Mouse (Mus musculus) kidney, postnatal 0 days (tissue): ENCODE measurements around the gene Nol11. TPM values are rescaled to one million over a fixed set of nuclear protein-coding genes. Genes with fewer than 3 reads are reported as not detected.
A peak's percentile ranks its signal among the peaks of the same experiment; 100 is the strongest.

Experiments used
- ATAC-seq: fragments of 200-750 bp; cut with Nextera tagmentation; replicated peaks from 2 replicates; pipeline ENCODE4 v1.8.0; 2017; ENCODE audit warnings: low read depth, moderate number of reproducible peaks, moderate TSS enrichment, moderate library complexity; ENCODE audit not compliant: low FRiP score
- DNase-seq: peaks from one replicate; pipeline ENCODE4 v3.0.0-alpha.2; 2016; ENCODE audit warnings: low spot score
- H3K27ac ChIP-seq: fragments of 300-500 bp; sonication (generic); 2 replicates; pipeline ENCODE4 v1.5.1; 2014; ENCODE audit warnings: mild to moderate bottlenecking
- H3K27me3 ChIP-seq: fragments of 300-500 bp; sonication (generic); 2 replicates; pipeline ENCODE4 v1.6.1; 2014; ENCODE audit warnings: low read length, mixed read lengths; ENCODE audit not compliant: insufficient read depth
- H3K36me3 ChIP-seq: fragments of 300-500 bp; sonication (generic); 2 replicates; pipeline ENCODE4 v1.6.1; 2014; ENCODE audit warnings: low read length, mixed read lengths; ENCODE audit not compliant: insufficient read depth
- H3K4me1 ChIP-seq: fragments of 300-500 bp; sonication (generic); replicated peaks from 2 replicates; pipeline ENCODE4 v1.6.1; 2014; ENCODE audit warnings: antibody characterized with exemption, low read length, mixed read lengths; ENCODE audit not compliant: insufficient read depth
- H3K4me2 ChIP-seq: fragments of 300-500 bp; sonication (generic); 2 replicates; pipeline ENCODE4 v1.6.1; 2014; ENCODE audit warnings: mild to moderate bottlenecking, low read length, moderate library complexity, mixed read lengths
- H3K4me3 ChIP-seq: fragments of 300-500 bp; sonication (generic); replicated peaks from 2 replicates; pipeline ENCODE4 v1.5.1; 2014; ENCODE audit warnings: low read depth, low read length
- H3K9ac ChIP-seq: fragments of 300-500 bp; sonication (generic); 2 replicates; pipeline ENCODE4 v1.6.1; 2014; ENCODE audit warnings: low read depth, low read length
- H3K9me3 ChIP-seq: fragments of 300-500 bp; sonication (generic); replicated peaks from 2 replicates; pipeline ENCODE4 v1.6.1; 2016; ENCODE audit warnings: low read length, inconsistent platforms, mixed read lengths
- CTCF ChIP-seq: IDR thresholded peaks from 2 replicates; pipeline ENCODE4 v1.5.1; 2016; ENCODE audit warnings: antibody characterized with exemption, low read depth, mild to moderate bottlenecking, moderate library complexity
- WGBS: fragments of 180-500 bp; shearing (Covaris S2); extraction: QIAGEN DNeasy Blood & Tissue Kit; methylation state at CpG from one replicate; pipeline ENCODE4 v1.1.7; 2014; 5-methylcytosine and 5-hydroxymethylcytosine counted together
- polyA plus RNA-seq: library from polyadenylated mRNA; unstranded; fragments of >200 nt; fragmentation: Nextera tagmentation; extraction: Ambion mirVana; gene quantifications from 2 replicates; pipeline ENCODE4 v1.2.1, GENCODE M21; 2015

The Nol11 gene
- polyA plus RNA-seq, 1 experiment from 2014 or later, result 31.5 TPM

GRCm38 (mm10) chr11:107226013-107226412 lies 36.8 kb upstream of the Nol11 start:
- Histone ChIP-seq H3K4me3 (no peak overlapping the region), H3K9ac (no peak overlapping the region), H3K27me3 (no peaks in the 10 kb centered on the region), H3K9me3 (no peaks in the 10 kb centered on the region), H3K4me1 (no peaks in the 10 kb centered on the region), H3K27ac (no peak overlapping the region), H3K36me3 (0 out of 2 replicates have a peak, but pooled peaks cover 3% of the 10 kb centered on the region), H3K4me2 (no peak overlapping the region)
- no peak for TF ChIP-seq CTCF
- no peak for ATAC-seq
- 91% methylated on average over 10 of the region's 10 CpGs for WGBS
- DNase-seq, result no peak

- H3K4me2 ChIP-seq, result no peak overlapping the region
- 79% methylated on average over 5 of the region's 5 CpGs for WGBS
- H3K36me3 ChIP-seq, result 0 out of 2 replicates have a peak, but pooled peaks cover 3% of the 10 kb centered on the region
- no peaks in the 10 kb centered on the region for H3K27me3 ChIP-seq
- no peak for TF ChIP-seq CTCF
- no peak overlapping the region for H3K27ac ChIP-seq
- no peak overlapping the region for H3K4me3 ChIP-seq
- no peaks in the 10 kb centered on the region for H3K9me3 ChIP-seq
- H3K4me1 ChIP-seq, result no peaks in the 10 kb centered on the region
- no peak overlapping the region for H3K9ac ChIP-seq
- no peak for DNase-seq
- ATAC-seq, result no peak
These were observed 36.1 kb upstream of the Nol11 start for GRCm38 (mm10) chr11:107225301-107225700.

- Histone ChIP-seq H3K27ac (no peak overlapping the region), H3K9ac (no peak overlapping the region), H3K4me3 (no peak overlapping the region), H3K36me3 (0 out of 2 replicates have a peak, but pooled peaks cover 3% of the 10 kb centered on the region), H3K4me1 (no peaks in the 10 kb centered on the region), H3K9me3 (no peaks in the 10 kb centered on the region), H3K27me3 (no peaks in the 10 kb centered on the region), H3K4me2 (no peak overlapping the region)
- DNase-seq, result no peak
- ATAC-seq, result no peak
- WGBS, result 57% methylated on average over 8 of the region's 8 CpGs
- TF ChIP-seq CTCF, result no peak
These were observed 34.6 kb upstream of the Nol11 start for GRCm38 (mm10) chr11:107223667-107224214.

GRCm38 (mm10) chr11:107223169-107223561 lies 34.0 kb upstream of the Nol11 start:
- TF ChIP-seq CTCF, result peak; percentile 15; the same call in 1 of the 2 replicates
- no peaks in the 10 kb centered on the region for H3K4me1 ChIP-seq
- H3K27ac ChIP-seq, result no peak overlapping the region
- no peak overlapping the region for H3K4me3 ChIP-seq
- DNase-seq, result no peak
- no peak overlapping the region for H3K4me2 ChIP-seq
- 71% methylated on average over 1 of the region's 1 CpGs for WGBS
- no peaks in the 10 kb centered on the region for H3K27me3 ChIP-seq
- no peak for ATAC-seq
- H3K9ac ChIP-seq, result no peak overlapping the region
- H3K9me3 ChIP-seq, result no peaks in the 10 kb centered on the region
- H3K36me3 ChIP-seq, result 0 out of 2 replicates have a peak, but pooled peaks cover 3% of the 10 kb centered on the region

- Histone ChIP-seq H3K9me3 (no peaks in the 10 kb centered on the region), H3K4me2 (no peak overlapping the region), H3K27me3 (no peaks in the 10 kb centered on the region), H3K36me3 (0 out of 2 replicates have a peak, but pooled peaks cover under 1% of the 10 kb centered on the region), H3K4me3 (no peak overlapping the region), H3K27ac (no peak overlapping the region), H3K4me1 (no peaks in the 10 kb centered on the region), H3K9ac (no peak overlapping the region)
- no peak for ATAC-seq
- no peak for TF ChIP-seq CTCF
- no peak for DNase-seq
- WGBS, result 41% methylated on average over 12 of the region's 12 CpGs
These were observed 33.5 kb upstream of the Nol11 start for GRCm38 (mm10) chr11:107222531-107223168.

GRCm38 (mm10) chr11:107215111-107215510 lies 25.9 kb upstream of the Nol11 start:
- H3K9me3 ChIP-seq, result no peaks in the 10 kb centered on the region
- WGBS, result 87% methylated on average over 9 of the region's 9 CpGs
- H3K27ac ChIP-seq, result no peak overlapping the region
- H3K36me3 ChIP-seq, result 0 out of 2 replicates have a peak, but pooled peaks cover 8% of the 10 kb centered on the region
- H3K27me3 ChIP-seq, result no peaks in the 10 kb centered on the region
- DNase-seq (no peak), ATAC-seq (no peak)
- H3K4me3 ChIP-seq, result no peak overlapping the region
- H3K4me1 ChIP-seq, result no peaks in the 10 kb centered on the region
- TF ChIP-seq CTCF, result no peak
- no peak overlapping the region for H3K9ac ChIP-seq
- no peak overlapping the region for H3K4me2 ChIP-seq
